Mouse (Mus musculus): ENCODE results near the gene Ugt1a5.

Gene Ugt1a5

DNA sequence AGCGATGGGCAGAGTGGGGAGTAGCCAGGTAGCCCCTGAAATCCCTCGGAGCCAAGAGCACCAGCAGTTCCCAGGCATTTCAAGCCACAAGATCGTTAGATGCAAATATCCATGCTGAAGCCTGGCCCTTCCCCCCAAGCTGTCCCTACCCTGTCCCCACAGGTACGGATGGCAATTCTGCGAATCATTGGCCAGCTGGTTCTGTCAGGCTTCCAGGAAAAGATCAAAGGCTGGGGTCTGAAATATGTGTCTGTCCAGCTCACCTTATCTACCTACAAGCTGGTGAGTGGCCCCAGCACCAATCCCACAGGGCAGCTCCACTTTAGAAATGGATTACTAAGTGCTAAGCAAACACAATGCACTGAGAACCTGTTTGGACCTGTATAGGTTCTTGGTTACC is 71.5 kb downstream of the Ugt1a5 start:
- in situ Hi-C loops (cut with MboI, MseI) = no loop called here

DNA sequence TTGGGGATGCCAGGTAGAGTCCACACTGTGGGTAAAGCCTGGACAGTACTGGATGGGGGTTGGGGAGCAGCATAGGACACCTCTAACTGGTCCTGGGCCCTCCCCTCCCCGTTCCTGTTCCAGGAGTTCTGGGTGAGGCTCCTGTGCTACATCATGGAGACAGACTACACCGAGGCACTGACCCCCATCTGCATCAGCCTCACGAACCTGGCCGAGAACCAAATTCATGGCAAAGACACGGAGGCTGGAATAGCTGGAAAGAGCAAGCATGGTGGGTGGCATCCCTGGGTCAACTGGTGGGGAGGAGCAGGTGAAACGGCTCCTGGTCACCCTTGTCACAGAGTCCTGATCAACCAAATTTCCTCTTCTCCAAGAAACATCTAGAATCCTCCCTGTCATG is 73.0 kb downstream of the Ugt1a5 start:
- in situ Hi-C loops (cut with MboI, MseI) = no loop called here

DNA sequence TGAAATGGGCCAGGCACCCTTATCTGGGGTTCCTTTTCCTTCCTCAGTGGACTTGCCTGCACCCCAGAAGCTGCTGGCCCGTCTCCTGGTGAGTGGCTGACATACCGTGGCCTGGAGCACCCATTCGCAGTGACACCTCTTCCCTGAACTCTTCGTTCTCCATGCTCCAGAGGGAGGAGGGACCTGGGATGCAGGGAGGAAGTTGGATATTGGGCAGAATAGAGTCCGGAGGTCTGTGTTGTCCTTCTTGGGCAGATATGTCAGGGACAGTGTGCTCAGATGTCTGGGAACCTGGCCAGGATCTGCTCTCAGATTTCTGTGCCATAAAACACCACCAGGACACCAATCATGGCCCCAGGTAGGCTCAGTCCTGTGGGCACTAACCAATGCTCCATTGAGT is 74.3 kb downstream of the Ugt1a5 start:
- in situ Hi-C loops (cut with MboI, MseI) = no loop called here

DNA sequence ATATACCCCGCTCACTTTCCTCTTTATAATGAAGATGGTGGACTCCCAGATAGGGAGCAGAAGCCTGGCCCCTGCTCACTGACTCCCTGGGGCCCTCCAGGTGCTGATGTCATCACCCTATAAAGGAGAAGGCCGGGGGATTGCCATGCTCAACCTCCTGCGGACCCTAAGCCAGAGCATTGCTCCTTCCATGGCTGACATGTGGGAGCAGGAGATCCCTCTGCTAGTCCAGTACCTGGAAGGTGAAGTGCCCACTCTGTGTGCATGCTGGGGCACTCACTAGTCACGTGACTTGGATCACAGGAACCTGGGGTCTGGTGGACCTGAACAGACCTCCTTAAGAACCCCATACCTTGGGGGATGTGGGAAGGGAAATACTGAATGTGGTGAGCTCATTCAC is 74.8 kb downstream of the Ugt1a5 start:
- in situ Hi-C loops (cut with MboI, MseI) = no loop called here

DNA sequence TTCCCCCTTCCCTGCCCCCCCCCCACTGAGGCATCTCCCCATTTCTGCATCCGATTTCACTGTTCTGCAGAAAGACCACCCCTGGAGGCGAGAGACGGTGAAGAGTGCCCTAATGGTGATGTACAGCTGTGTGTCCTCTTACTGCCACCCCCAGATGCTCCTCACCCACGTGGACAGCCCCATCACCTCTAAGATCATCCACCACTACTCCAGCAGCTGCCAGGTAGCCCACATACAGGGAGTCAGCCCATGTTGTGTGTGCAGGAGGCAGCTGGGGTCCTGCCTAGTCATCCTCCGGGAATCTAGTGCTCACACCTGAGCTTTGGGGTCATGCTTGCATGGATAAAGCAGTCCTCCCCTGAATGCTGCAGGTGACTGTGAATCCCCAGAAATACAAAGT is 78.0 kb downstream of the Ugt1a5 start:
- in situ Hi-C loops (cut with MboI, MseI) = no loop called here

DNA sequence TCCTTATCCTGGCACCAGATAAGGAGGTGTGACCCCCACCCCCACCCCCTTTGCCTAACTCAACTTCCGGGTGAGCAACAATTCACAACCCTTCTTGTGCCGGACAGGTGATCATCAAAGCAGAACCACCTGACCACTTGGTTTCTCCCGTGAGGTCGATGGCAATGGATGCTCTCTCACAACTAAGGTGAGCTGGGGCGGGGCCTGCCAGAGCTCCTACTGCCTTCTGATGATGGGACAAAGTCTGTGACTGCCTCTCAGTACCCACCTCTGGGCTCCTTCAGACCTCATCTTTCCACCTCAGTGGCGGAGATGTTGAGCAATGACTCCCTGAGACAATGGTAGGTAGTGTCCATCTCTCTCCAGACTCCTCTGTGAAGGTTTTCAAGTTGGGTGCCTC is 80.1 kb downstream of the Ugt1a5 start:
- in situ Hi-C loops (cut with MboI, MseI) = no loop called here

DNA sequence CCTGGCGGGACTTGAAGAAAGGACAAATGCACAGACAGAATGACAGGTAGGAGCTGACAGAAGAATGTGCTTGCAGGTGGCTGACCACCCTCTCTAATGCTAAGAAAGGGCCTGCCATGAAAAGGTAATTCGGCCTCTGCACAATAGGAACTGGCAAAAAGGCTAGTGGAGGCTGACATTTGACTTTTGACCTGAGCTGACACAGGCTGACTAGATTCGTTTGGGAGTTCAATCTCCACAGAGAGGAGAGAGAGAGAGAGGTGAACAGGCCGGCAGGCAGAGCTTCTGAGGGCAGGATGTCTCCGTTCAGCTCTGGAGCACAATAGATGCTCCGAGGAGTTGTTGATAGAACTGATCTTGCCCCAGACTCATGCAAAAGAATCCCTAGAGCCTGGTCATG is 80.6 kb downstream of the Ugt1a5 start:
- in situ Hi-C loops (cut with MboI, MseI) = no loop called here

DNA sequence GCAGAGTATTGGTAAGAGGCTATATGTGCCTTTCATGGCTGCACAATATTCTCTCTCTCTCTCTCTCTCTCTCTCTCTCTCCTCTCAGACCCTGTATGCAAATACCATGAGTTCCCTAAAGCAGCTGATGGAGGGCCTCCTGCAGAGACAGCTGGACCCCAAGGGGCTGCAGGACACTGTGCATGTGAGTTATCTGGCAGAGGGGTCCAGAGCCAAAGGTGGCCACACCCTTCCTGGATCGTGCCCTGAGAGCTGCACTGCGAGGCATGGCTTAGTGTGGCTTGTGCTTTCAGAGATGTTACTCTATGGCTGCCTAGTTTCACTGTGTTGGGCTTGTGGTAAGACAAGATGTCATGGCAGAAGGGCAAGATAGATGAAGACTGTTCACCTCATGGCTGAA is 81.8 kb downstream of the Ugt1a5 start:
- in situ Hi-C loops (cut with MboI, MseI) = no loop called here

DNA sequence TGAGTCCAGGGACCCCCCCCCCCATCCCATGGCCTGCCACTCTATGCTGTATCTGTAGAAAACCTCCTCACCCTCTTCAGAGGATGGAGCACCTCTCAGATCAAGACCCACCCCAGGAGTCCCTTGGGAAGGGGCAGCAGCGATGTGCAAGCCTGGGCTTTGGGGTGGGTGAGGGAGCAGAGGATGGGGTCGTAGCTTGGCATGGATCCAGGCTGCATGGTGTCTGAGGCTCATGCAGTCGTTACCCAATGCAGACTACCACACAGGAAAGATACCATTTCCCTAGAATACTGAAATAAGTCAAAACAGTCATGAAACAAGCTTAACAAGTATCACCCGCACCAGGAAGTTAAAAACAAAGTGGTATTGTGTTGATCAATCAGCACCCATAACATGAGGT is 82.8 kb downstream of the Ugt1a5 start:
- in situ Hi-C loops (cut with MboI, MseI) = no loop called here

DNA sequence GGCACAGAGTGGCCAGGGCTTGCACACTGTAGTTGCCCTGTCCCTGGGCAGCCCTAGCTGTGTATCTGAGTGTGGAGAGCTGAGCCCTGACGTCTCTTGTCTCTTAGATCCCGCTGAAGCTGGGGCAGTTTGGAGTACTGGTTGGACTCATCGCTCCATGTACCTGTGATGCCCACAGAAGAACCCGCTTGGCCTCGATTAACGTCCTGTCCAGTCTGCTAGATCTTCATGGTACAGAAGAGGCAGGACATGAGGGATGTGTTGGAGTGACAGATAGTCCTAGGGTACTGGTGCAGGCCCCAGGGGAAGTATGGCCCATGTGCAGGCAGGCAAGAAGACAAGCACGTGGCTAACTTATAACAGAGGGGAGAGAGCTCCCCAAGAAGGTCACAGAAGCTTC is 83.8 kb downstream of the Ugt1a5 start:
- in situ Hi-C loops (cut with MboI, MseI) = no loop called here

DNA sequence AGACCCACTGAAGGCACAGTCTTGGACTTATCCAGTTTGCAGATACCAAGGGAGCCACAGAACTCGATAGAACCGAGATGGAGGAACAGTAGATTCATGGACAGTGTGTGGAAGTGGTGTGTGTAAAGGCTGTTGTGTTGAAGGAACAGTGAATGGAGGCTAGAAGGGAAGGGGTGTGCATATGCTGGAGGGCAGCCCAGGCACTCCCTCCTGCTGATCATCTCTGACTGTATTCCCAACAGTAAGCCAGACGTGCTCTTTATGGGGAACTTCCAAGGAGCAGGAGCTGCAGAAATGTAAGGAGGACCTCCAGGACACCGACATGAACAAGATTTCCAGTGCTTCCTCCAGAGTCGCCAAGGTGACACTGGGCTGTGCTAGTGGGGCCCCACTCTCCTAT is 84.2 kb downstream of the Ugt1a5 start:
- in situ Hi-C loops (cut with MboI, MseI) = no loop called here

DNA sequence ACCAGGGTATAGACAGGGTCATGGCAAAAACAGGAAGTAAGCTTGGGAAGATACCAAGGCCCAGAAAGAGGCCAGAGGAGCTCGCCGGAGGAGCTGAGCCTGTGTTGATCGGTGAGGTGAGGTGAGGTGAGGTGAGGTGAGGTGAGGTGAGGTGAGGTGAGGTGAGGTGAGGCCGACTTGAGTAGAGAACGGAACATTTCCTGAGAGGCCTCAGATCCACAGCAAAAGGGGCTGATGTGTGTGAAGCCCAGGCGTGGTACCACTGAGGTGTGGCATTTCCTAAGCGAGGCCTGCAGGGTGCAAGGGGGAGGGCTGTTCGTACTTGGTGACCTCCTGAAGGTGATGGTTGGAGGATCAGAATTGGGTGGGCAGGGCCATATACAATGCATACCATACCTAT is 87.3 kb downstream of the Ugt1a5 start:
- in situ Hi-C loops (cut with MboI, MseI) = no loop called here

DNA sequence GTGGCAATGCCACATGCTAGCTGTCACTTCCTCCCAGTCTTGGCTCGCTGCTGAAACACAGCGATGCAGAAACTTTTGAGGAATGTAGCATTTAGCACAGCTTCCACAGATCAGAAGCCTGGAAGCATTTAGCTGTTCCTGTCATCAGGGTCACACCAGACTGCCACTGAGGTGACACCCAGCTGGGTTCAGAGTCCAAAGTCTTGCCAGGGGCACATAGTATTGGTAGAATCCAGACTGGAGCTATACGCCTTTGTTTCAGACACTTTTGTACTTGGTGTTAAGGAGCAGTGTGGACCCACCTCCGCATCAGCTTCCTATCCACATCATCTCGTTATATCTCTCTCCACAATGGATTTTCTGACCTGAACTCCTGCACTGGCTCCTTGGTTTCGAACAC is 87.7 kb downstream of the Ugt1a5 start:
- in situ Hi-C loops (cut with MboI, MseI) = no loop called here

DNA sequence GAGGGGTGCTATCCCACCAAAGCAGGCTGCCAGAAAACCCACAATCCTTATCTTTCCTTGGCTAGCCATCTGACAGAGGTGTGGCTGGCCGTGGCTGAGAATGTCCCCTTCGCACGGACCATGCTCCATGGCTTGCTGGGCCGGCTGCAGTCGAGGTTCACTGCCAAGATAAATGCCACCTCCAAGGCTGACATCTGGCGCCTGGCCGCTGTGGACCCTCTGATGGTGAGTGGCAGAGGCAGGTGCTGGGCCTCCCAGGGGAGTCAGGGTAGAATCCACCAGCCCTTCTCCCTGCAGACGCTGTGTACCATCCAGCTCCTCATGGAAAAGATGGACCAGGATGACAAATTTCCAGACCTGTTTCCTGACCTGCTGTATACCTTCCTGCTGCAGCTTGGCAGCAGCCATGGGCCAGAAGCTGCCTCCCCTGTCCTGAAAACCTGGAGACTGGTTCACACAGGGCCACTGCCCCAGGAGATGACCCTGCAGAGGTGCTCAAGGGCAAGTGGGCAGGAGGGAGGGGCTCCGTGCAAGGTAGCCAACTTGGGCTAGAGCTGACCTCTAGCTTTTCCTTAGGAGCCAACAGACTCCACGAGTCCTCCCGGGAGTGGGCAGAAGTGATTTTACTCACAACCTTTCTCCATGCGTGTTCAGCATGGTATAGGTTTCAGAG is 89.1 kb downstream of the Ugt1a5 start:
- in situ Hi-C loops (cut with MboI, MseI) = no loop called here

DNA sequence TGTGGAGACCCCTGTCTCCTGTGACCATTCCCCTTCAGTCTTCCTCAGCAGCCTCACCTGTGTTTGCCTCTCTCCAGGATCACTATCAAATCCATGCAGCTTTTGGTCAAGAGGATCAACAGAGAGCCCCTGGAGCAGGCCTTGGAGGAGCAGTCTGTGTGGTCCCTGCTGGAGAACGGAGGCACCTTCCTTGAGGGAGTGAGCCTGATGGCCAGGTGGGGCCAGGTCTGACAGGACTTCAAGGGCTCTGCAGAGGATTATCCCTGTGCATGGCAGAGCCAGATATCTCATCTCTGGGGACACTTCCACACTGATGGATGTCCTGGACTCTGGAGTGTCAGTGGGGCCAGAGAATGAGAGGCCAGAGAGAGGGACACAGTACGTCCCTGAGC is 89.7 kb downstream of the Ugt1a5 start:
- in situ Hi-C loops (cut with MboI, MseI) = no loop called here

DNA sequence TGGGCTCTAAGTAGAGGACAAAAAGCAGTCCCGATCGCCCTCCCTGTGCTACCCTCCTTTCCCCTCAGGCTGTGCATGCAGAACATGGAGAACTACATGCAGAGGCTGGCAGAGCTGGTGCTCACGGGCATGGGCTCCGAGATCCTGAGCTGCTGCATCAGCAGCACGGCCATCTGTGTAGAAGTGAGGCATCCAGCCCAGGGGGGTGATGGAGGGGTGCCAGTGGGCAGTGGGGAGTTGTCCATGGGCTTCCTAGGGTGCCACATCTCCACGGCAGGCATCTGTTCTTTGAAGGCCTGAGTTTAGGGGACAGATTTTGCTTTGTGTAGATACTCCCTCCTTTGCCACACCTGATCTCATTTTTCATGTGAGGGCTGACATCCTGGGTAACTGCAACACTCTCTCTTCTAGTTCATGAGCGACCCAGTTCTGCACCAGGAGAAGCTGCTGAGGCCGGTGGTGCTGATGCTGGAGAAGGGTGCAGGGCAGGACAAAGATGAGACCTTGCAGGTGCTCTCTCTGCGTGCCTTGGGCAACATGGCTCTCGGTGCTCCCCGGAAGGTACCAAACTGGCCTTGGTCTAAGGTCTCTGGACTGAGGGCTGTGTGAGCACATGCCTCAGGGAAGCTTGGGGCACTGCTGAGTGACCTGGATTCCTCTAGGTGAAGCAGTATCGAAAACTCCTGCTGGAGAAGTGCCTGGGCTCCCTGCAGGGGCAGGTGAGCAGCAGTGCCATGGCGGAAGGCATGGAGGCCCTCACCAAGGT is 90.4 kb downstream of the Ugt1a5 start:
- in situ Hi-C loops (cut with MboI, MseI) = no loop called here

DNA sequence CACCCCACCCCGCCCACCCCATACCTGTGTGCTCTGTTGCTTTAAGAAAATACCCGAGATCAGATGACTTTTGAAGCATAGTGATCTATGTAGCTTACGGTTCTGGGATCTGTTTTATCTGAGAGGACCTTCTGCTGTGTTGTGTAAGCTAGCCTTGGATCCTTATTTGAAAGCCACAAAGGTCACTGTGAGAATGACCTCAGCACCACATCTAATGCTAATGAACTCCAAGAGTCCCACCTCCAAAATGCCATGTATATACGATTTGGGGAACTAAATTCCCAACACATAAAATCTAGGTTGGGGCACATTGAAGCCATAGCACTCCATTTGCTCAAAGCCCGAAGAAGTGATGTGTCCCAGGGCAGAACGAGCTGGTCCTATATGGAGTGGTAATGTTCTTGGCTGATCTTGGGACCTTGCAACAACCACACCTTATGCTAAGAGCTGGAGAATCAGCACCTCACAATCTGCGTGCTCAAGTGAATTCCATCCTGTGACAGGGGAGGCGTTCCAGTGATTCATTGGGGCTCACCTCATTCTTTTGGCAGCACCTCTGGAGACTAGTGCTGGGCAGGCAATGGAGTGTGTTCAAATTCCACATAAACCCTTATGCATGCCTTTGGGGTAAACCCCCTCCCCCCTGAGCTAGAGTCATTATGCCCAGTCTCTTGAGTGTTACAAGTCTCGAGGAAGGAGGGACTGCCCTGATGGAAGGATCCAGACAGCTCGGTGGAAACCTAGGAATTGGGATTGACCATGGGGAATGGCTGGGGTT is 91.3 kb downstream of the Ugt1a5 start:
- in situ Hi-C loops (cut with MboI, MseI) = no loop called here

DNA sequence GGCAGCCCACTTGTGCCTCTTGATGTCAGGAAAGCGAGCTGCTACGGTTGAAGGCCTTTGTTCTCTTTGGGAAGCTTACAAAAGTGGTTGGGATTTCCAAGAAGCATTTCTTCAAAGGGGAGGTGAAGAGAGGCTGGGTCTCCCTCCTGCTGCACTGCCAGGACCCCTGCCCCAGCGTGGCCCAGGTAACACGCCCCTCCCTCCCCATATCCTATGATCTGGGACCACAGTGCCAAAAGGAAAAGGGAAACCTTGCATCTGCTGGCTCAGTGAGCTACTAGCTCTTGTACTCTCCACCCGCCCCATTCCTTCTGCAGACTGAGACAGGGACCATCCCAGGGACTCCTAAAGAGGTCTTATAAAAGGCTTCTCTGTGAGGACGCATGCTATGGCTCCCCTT is 91.9 kb downstream of the Ugt1a5 start:
- in situ Hi-C loops (cut with MboI, MseI) = no loop called here

DNA sequence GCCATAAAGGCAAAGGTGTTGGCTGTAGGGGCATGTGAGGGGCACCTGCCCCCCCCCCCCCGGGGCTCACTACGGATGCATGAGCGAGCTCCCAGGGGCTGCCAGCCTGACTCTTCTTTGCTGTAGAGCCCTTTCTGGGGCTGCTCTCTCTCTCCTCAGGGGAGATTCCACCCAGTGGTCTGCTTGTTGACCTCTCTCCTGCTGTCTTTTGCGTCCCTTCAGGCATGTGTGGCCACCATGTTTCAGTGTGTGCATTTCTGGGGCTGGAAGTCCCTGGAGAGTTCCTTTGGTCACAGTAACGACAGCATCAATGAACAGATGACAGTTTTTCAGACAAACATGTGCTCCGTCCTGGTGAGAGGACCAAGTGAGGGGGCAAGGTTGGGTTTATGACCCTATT is 92.5 kb downstream of the Ugt1a5 start:
- in situ Hi-C loops (cut with MboI, MseI) = no loop called here

DNA sequence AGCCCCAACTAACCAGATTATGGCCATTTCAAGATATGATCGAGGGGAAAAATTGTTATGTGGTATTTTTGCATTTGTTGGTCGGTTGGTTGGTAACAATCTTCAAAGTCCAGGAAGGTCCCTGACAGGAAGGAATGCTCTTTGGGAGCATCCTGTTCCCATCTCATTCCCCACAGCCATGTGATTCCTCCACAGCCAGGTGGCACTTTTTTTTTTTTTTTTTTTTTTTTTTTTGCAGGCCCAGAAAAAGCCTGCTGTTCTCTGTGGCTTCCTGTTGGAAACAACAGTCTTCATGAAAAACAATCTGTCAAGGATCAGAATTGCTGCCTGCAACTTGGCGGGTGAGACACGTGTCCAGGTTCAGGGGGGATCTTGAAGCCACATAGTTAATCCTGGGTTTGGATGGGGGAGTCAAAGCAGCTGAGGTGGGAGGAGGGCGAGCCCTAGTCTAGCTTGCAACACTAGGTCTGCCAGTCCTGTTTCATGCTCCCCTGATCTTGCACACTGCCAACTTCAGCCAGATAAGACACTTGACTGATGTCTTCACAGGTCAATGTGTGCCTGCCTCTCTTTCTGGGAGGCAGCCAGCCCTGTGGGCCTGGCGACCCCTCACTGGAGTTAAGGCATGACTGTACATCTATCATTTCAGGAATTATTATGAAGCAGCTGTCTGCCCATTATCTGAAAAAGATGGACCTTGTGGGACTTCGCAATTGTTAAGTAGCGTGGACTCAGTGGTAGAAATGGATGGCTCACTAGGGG is 93.2 kb downstream of the Ugt1a5 start:
- in situ Hi-C loops (cut with MboI, MseI) = no loop called here

DNA sequence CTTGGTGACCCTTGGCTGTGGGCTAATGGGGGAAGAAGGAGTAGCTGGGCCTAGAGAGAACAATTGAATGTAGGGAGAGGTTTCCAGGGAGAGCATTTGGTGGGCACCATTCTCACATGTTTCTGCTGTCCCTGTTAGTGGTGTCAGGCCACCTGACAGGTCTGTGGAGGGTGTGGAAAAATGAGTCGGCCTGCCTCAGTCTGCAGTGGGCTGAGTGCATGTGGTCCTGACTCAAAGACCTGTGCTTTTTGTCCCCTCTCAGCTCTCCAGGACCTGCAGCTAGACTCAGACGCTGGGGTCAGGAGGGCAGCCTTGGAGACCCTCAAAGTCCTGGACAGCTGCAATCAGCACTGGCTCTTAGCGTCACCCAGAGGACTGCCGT is 93.8 kb downstream of the Ugt1a5 start:
- in situ Hi-C loops (cut with MboI, MseI) = no loop called here

DNA sequence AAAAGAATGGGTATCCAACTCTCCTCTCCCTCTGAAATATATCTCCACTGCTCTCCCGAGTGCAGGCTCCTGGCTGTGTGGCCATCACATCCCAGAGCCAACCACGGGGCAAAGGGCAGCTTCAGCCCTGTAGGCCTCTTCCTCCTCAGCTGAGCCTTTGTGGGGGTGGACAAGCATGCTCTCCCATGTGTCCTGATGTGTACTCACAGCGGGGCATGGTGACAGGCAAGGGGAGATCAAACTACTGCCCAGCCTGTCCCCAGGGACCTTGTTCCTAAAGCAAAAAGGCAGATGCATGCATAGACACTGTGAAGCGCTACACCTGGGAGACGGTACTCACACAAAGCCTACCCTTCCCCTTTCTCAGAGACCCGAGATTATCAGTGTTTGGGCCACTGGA is 94.3 kb downstream of the Ugt1a5 start:
- in situ Hi-C loops (cut with MboI, MseI) = no loop called here
